Mouse (Mus musculus) lung, postnatal 0 days (tissue): ENCODE results near the gene Btbd11. TPM values are rescaled to one million over a fixed set of nuclear protein-coding genes. Genes with fewer than 3 reads are reported as not detected.

ENCODE experiments used
- ATAC-seq: fragments of 200-750 bp; cut with Nextera tagmentation; 2 replicates; pipeline ENCODE4 v1.8.0; 2017; ENCODE audit warnings: moderate library complexity
- DNase-seq: peaks from one replicate; pipeline ENCODE4 v3.0.0-alpha.2; 2016; ENCODE audit warnings: low spot score
- H3K27ac ChIP-seq: fragments of 300-500 bp; sonication (generic); 2 replicates; pipeline ENCODE4 v1.5.1; 2014; ENCODE audit warnings: antibody characterized with exemption, mild to moderate bottlenecking, low read length, mixed read lengths
- H3K27me3 ChIP-seq: fragments of 300-500 bp; sonication (generic); replicated peaks from 2 replicates; pipeline ENCODE4 v1.6.1; 2014; ENCODE audit warnings: low read length, mixed read lengths; ENCODE audit not compliant: insufficient read depth
- H3K36me3 ChIP-seq: fragments of 300-500 bp; sonication (generic); 2 replicates; pipeline ENCODE4 v1.6.1; 2014; ENCODE audit warnings: low read length, mixed read lengths; ENCODE audit not compliant: insufficient read depth
- H3K4me1 ChIP-seq: fragments of 300-500 bp; sonication (generic); 2 replicates; pipeline ENCODE4 v1.6.1; 2014; ENCODE audit warnings: antibody characterized with exemption, low read depth, low read length, mixed read lengths; ENCODE audit not compliant: insufficient read depth
- H3K4me2 ChIP-seq: fragments of 300-500 bp; sonication (generic); replicated peaks from 2 replicates; pipeline ENCODE4 v1.6.1; 2014; ENCODE audit warnings: low read depth, mild to moderate bottlenecking, low read length, moderate library complexity, mixed read lengths
- H3K4me3 ChIP-seq: fragments of 300-500 bp; sonication (generic); 2 replicates; pipeline ENCODE4 v1.5.1; 2014; ENCODE audit warnings: low read depth, low read length
- H3K9ac ChIP-seq: fragments of 300-500 bp; sonication (generic); replicated peaks from 2 replicates; pipeline ENCODE4 v1.6.1; 2014; ENCODE audit warnings: low read depth, mild to moderate bottlenecking
- H3K9me3 ChIP-seq: fragments of 300-500 bp; sonication (generic); 2 replicates; pipeline ENCODE4 v1.6.1; 2016; ENCODE audit warnings: low read length, mixed read lengths
- CTCF ChIP-seq: IDR thresholded peaks from 2 replicates; pipeline ENCODE4 v1.5.1; 2016; ENCODE audit warnings: antibody characterized with exemption, mild to moderate bottlenecking
- EP300 ChIP-seq: IDR thresholded peaks from 2 replicates; pipeline ENCODE4 v1.6.1; 2016; ENCODE audit warnings: antibody characterized with exemption, mild to moderate bottlenecking, control low read depth
- WGBS: fragments of 180-500 bp; shearing (Covaris S2); extraction: QIAGEN DNeasy Blood & Tissue Kit; methylation state at CpG from one replicate; pipeline ENCODE4 v1.1.7; 2014; 5-methylcytosine and 5-hydroxymethylcytosine counted together
- polyA plus RNA-seq: library from polyadenylated mRNA; unstranded; fragments of >200 nt; fragmentation: Nextera tagmentation; extraction: Ambion mirVana; gene quantifications from 2 replicates; pipeline ENCODE4 v1.2.1, GENCODE M21; 2015

The Btbd11 gene
- polyA plus RNA-seq, 1 experiment from 2014 or later: 0.98 TPM

GRCm38 (mm10) chr10:85382981-85383380 is 3.6 kb upstream of the Btbd11 start:
- no peak for DNase-seq
- Histone ChIP-seq H3K36me3 (no peaks in the 10 kb centered on the region), H3K9ac (no peak overlapping the region), H3K4me1 (peaks cover 10% of the 10 kb centered on the region; the same call in 1 of the 2 replicates), H3K4me2 (no peak overlapping the region), H3K27me3 (peaks cover 9% of the 10 kb centered on the region), H3K27ac (no peak overlapping the region), H3K9me3 (no peaks in the 10 kb centered on the region), H3K4me3 (no peak overlapping the region)
- no peak for ATAC-seq
- TF ChIP-seq CTCF (no peak), EP300 (no peak)
- 87% methylated on average over 7 of the region's 7 CpGs for WGBS

- WGBS: 3% methylated on average over 67 of the region's 78 CpGs
- Histone ChIP-seq H3K27ac (no peak overlapping the region), H3K4me1 (peaks cover 15% of the 10 kb centered on the region; the same call in 1 of the 2 replicates), H3K4me3 (peak overlapping the region; percentile 50), H3K9ac (no peak overlapping the region), H3K9me3 (no peaks in the 10 kb centered on the region), H3K36me3 (no peaks in the 10 kb centered on the region), H3K27me3 (peaks cover 26% of the 10 kb centered on the region), H3K4me2 (peak overlapping the region; percentile 97)
- ATAC-seq (peak; percentile 8; the same call in 1 of the 2 replicates), DNase-seq (peak; percentile 28)
- no peak for TF ChIP-seq CTCF
- no peak for TF ChIP-seq EP300
These were observed 831 bp downstream of the Btbd11 start for GRCm38 (mm10) chr10:85387219-85388070.

- 2% methylated on average over 40 of the region's 50 CpGs for WGBS
- Histone ChIP-seq H3K27me3 (peaks cover 26% of the 10 kb centered on the region), H3K9ac (no peak overlapping the region), H3K4me2 (peak overlapping the region; percentile 97), H3K9me3 (no peaks in the 10 kb centered on the region), H3K4me3 (peak overlapping the region; percentile 50), H3K27ac (no peak overlapping the region), H3K36me3 (no peaks in the 10 kb centered on the region), H3K4me1 (peaks cover 15% of the 10 kb centered on the region; the same call in 1 of the 2 replicates)
- DNase-seq (no peak), ATAC-seq (no peak)
- TF ChIP-seq EP300 (no peak), CTCF (no peak)
These were observed 1.6 kb downstream of the Btbd11 start for GRCm38 (mm10) chr10:85388071-85388750.

- Histone ChIP-seq H3K36me3 (no peaks in the 10 kb centered on the region), H3K4me3 (peak overlapping the region; percentile 50; the same call in 1 of the 2 replicates), H3K27ac (no peak overlapping the region), H3K9me3 (no peaks in the 10 kb centered on the region), H3K27me3 (peaks cover 26% of the 10 kb centered on the region), H3K9ac (no peak overlapping the region), H3K4me2 (peak overlapping the region; percentile 97; the same call in 1 of the 2 replicates), H3K4me1 (peaks cover 15% of the 10 kb centered on the region; the same call in 1 of the 2 replicates)
- peak; percentile 32 for DNase-seq
- no peak for ATAC-seq
- WGBS: 3% methylated on average over 9 of the region's 9 CpGs
- TF ChIP-seq EP300: no peak
- peak; percentile 65 for TF ChIP-seq CTCF
These were observed 2.1 kb downstream of the Btbd11 start for GRCm38 (mm10) chr10:85388751-85389115.

GRCm38 (mm10) chr10:85389286-85390139 is 2.9 kb downstream of the Btbd11 start:
- H3K27me3 ChIP-seq: peaks cover 26% of the 10 kb centered on the region
- H3K4me3 ChIP-seq: no peak overlapping the region
- peaks cover 15% of the 10 kb centered on the region; the same call in 1 of the 2 replicates for H3K4me1 ChIP-seq
- H3K27ac ChIP-seq: no peak overlapping the region
- TF ChIP-seq CTCF (no peak), EP300 (no peak)
- no peaks in the 10 kb centered on the region for H3K36me3 ChIP-seq
- no peak for DNase-seq
- 53% methylated on average over 23 of the region's 23 CpGs for WGBS
- no peaks in the 10 kb centered on the region for H3K9me3 ChIP-seq
- no peak for ATAC-seq
- H3K4me2 ChIP-seq: no peak overlapping the region
- no peak overlapping the region for H3K9ac ChIP-seq
